Mouse (Mus musculus): ENCODE data around the gene Ptpn1. TPM values are rescaled to one million over a fixed set of nuclear protein-coding genes. Genes with fewer than 3 reads are reported as not detected.

Ptpn1 gene
- polyA plus RNA-seq, 1 experiment: 64.6 TPM

GRCm38 (mm10) chr2:168002884-168003283 lies 71.0 kb downstream of the Ptpn1 start:
- H3K36me3 ChIP-seq (ENCODE audit: control insufficient read depth, insufficient read depth): no peaks in the 10 kb centered on the region
- H3K79me3 ChIP-seq (ENCODE audit: low read depth): no peaks in the 10 kb centered on the region
- H3ac ChIP-seq (ENCODE audit: control insufficient read depth, insufficient read length, low read depth): no peak overlapping the region
- no peaks in the 10 kb centered on the region for H3K79me2 ChIP-seq (ENCODE audit: control insufficient read depth, insufficient read depth)
- H3K27me3 ChIP-seq (ENCODE audit: control insufficient read depth, insufficient read depth, insufficient read length): no peaks in the 10 kb centered on the region
- H3K4me3 ChIP-seq (ENCODE audit: insufficient read depth, poor library complexity, severe bottlenecking): no peak overlapping the region
- no peak for TF ChIP-seq FOSL1 (IDR thresholded peaks at IDR 0.05; ENCODE audit: insufficient read depth, low read length, poor library complexity, severe bottlenecking)

- Histone ChIP-seq H3K27me3 (ENCODE audit: control insufficient read depth, insufficient read depth, insufficient read length) (no peaks in the 10 kb centered on the region), H3ac (ENCODE audit: control insufficient read depth, insufficient read length, low read depth) (no peak overlapping the region), H3K36me3 (ENCODE audit: control insufficient read depth, insufficient read depth) (no peaks in the 10 kb centered on the region)
These were observed 71.6 kb downstream of the Ptpn1 start for GRCm38 (mm10) chr2:168003431-168003830.

GRCm38 (mm10) chr2:168004369-168004768 lies 72.5 kb downstream of the Ptpn1 start:
- no peaks in the 10 kb centered on the region for H3K27me3 ChIP-seq (ENCODE audit: control insufficient read depth, insufficient read depth, insufficient read length)
- H3K79me3 ChIP-seq (ENCODE audit: low read depth): no peaks in the 10 kb centered on the region
- TF ChIP-seq MYOG (IDR thresholded peaks at IDR 0.05; ENCODE audit: control insufficient read depth, extremely low read depth, insufficient read length): no peak
- no peak for TF ChIP-seq CEBPB (IDR thresholded peaks at IDR 0.05; ENCODE audit: low read depth)
- no peak for TF ChIP-seq MYOD1 (IDR thresholded peaks at IDR 0.05; ENCODE audit: control insufficient read depth, insufficient read length, low read depth)
- no peak for TF ChIP-seq MAX (IDR thresholded peaks at IDR 0.05)
- no peak for TF ChIP-seq USF1 (IDR thresholded peaks at IDR 0.05; ENCODE audit: low read depth)
- no peak for TF ChIP-seq FOSL1 (IDR thresholded peaks at IDR 0.05; ENCODE audit: insufficient read depth, low read length, poor library complexity, severe bottlenecking)
- no peak for TF ChIP-seq CTCF (IDR thresholded peaks at IDR 0.05; ENCODE audit: control insufficient read depth, insufficient read depth, insufficient read length)
- no peaks in the 10 kb centered on the region for H3K79me2 ChIP-seq (ENCODE audit: control insufficient read depth, insufficient read depth)
- H3K36me3 ChIP-seq (ENCODE audit: control insufficient read depth, insufficient read depth): no peaks in the 10 kb centered on the region
- H3K4me3 ChIP-seq (ENCODE audit: insufficient read depth, poor library complexity, severe bottlenecking): no peak overlapping the region
- H3ac ChIP-seq (ENCODE audit: control insufficient read depth, insufficient read length, low read depth): no peak overlapping the region

More at GRCm38 (mm10) chr2:168003431-168003830, 71.6 kb downstream of the Ptpn1 start:
- no peak for TF ChIP-seq CTCF (IDR thresholded peaks at IDR 0.05; ENCODE audit: control insufficient read depth, insufficient read depth, insufficient read length)
- TF ChIP-seq MAX (IDR thresholded peaks at IDR 0.05): peak; percentile 33
- Histone ChIP-seq H3K4me3 (ENCODE audit: insufficient read depth, poor library complexity, severe bottlenecking) (no peak overlapping the region), H3K79me2 (ENCODE audit: control insufficient read depth, insufficient read depth) (no peaks in the 10 kb centered on the region), H3K79me3 (ENCODE audit: low read depth) (no peaks in the 10 kb centered on the region)

- no peak overlapping the region for H3ac ChIP-seq (ENCODE audit: control insufficient read depth, insufficient read length, low read depth)
- H3K36me3 ChIP-seq (ENCODE audit: control insufficient read depth, insufficient read depth): no peaks in the 10 kb centered on the region
- H3K4me3 ChIP-seq (ENCODE audit: insufficient read depth, poor library complexity, severe bottlenecking): no peak overlapping the region
- no peaks in the 10 kb centered on the region for H3K79me2 ChIP-seq (ENCODE audit: control insufficient read depth, insufficient read depth)
- TF ChIP-seq MAX (IDR thresholded peaks at IDR 0.05) (no peak), FOSL1 (IDR thresholded peaks at IDR 0.05; ENCODE audit: insufficient read depth, low read length, poor library complexity, severe bottlenecking) (no peak), USF1 (IDR thresholded peaks at IDR 0.05; ENCODE audit: low read depth) (no peak), CEBPB (IDR thresholded peaks at IDR 0.05; ENCODE audit: low read depth) (no peak), MYOD1 (IDR thresholded peaks at IDR 0.05; ENCODE audit: control insufficient read depth, insufficient read length, low read depth) (no peak), CTCF (IDR thresholded peaks at IDR 0.05; ENCODE audit: control insufficient read depth, insufficient read depth, insufficient read length) (no peak), MYOG (IDR thresholded peaks at IDR 0.05; ENCODE audit: control insufficient read depth, extremely low read depth, insufficient read length) (no peak)
- no peaks in the 10 kb centered on the region for H3K79me3 ChIP-seq (ENCODE audit: low read depth)
- no peaks in the 10 kb centered on the region for H3K27me3 ChIP-seq (ENCODE audit: control insufficient read depth, insufficient read depth, insufficient read length)
These were observed 73.1 kb downstream of the Ptpn1 start for GRCm38 (mm10) chr2:168005005-168005404.

GRCm38 (mm10) chr2:168005616-168006015 lies 73.8 kb downstream of the Ptpn1 start:
- no peak overlapping the region for H3ac ChIP-seq (ENCODE audit: control insufficient read depth, insufficient read length, low read depth)
- no peak for TF ChIP-seq MYOG (IDR thresholded peaks at IDR 0.05; ENCODE audit: control insufficient read depth, extremely low read depth, insufficient read length)
- no peak for TF ChIP-seq USF1 (IDR thresholded peaks at IDR 0.05; ENCODE audit: low read depth)
- TF ChIP-seq CEBPB (IDR thresholded peaks at IDR 0.05; ENCODE audit: low read depth): no peak
- no peak for TF ChIP-seq MAX (IDR thresholded peaks at IDR 0.05)
- no peak for TF ChIP-seq FOSL1 (IDR thresholded peaks at IDR 0.05; ENCODE audit: insufficient read depth, low read length, poor library complexity, severe bottlenecking)
- no peak for TF ChIP-seq CTCF (IDR thresholded peaks at IDR 0.05; ENCODE audit: control insufficient read depth, insufficient read depth, insufficient read length)
- no peak for TF ChIP-seq MYOD1 (IDR thresholded peaks at IDR 0.05; ENCODE audit: control insufficient read depth, insufficient read length, low read depth)
- no peaks in the 10 kb centered on the region for H3K27me3 ChIP-seq (ENCODE audit: control insufficient read depth, insufficient read depth, insufficient read length)
- H3K79me2 ChIP-seq (ENCODE audit: control insufficient read depth, insufficient read depth): no peaks in the 10 kb centered on the region
- no peak overlapping the region for H3K4me3 ChIP-seq (ENCODE audit: insufficient read depth, poor library complexity, severe bottlenecking)
- H3K36me3 ChIP-seq (ENCODE audit: control insufficient read depth, insufficient read depth): no peaks in the 10 kb centered on the region
- H3K79me3 ChIP-seq (ENCODE audit: low read depth): no peaks in the 10 kb centered on the region

GRCm38 (mm10) chr2:168006489-168006888 lies 74.6 kb downstream of the Ptpn1 start:
- Histone ChIP-seq H3K36me3 (ENCODE audit: control insufficient read depth, insufficient read depth) (no peaks in the 10 kb centered on the region), H3K79me2 (ENCODE audit: control insufficient read depth, insufficient read depth) (no peaks in the 10 kb centered on the region), H3ac (ENCODE audit: control insufficient read depth, insufficient read length, low read depth) (no peak overlapping the region), H3K4me3 (ENCODE audit: insufficient read depth, poor library complexity, severe bottlenecking) (no peak overlapping the region), H3K79me3 (ENCODE audit: low read depth) (no peaks in the 10 kb centered on the region), H3K27me3 (ENCODE audit: control insufficient read depth, insufficient read depth, insufficient read length) (no peaks in the 10 kb centered on the region)
- TF ChIP-seq CEBPB (IDR thresholded peaks at IDR 0.05; ENCODE audit: low read depth): no peak
- no peak for TF ChIP-seq USF1 (IDR thresholded peaks at IDR 0.05; ENCODE audit: low read depth)
- TF ChIP-seq CTCF (IDR thresholded peaks at IDR 0.05; ENCODE audit: control insufficient read depth, insufficient read depth, insufficient read length): no peak
- no peak for TF ChIP-seq MYOD1 (IDR thresholded peaks at IDR 0.05; ENCODE audit: control insufficient read depth, insufficient read length, low read depth)
- TF ChIP-seq MYOG (IDR thresholded peaks at IDR 0.05; ENCODE audit: control insufficient read depth, extremely low read depth, insufficient read length): no peak
- no peak for TF ChIP-seq MAX (IDR thresholded peaks at IDR 0.05)
- TF ChIP-seq FOSL1 (IDR thresholded peaks at IDR 0.05; ENCODE audit: insufficient read depth, low read length, poor library complexity, severe bottlenecking): no peak
